Mouse (Mus musculus): ENCODE results near the gene Sorcs2.

- no peak for TF ChIP-seq CTCF (IDR thresholded peaks at IDR 0.05; ENCODE audit: extremely low read depth, insufficient read depth, insufficient read length, insufficient replicate concordance)
- no peak for TF ChIP-seq POLR2A (IDR thresholded peaks at IDR 0.05; ENCODE audit: low read depth, low read length)
These were observed 85.0 kb downstream of the Sorcs2 start for GRCm38 (mm10) chr5:36312926-36313325.

Measured in spleen, adult 2 months (tissue).